Mouse (Mus musculus) stomach, embryonic 15.5 days (tissue): ENCODE data around the gene E130116L18Rik. TPM values are rescaled to one million over a fixed set of nuclear protein-coding genes. Genes with fewer than 3 reads are reported as not detected.
"Not testable (repeated sequence)": the region's sequence is repeated elsewhere in the genome, so short reads cannot be mapped to it uniquely, and the experiment has no call there.

Source experiments
- ATAC-seq: fragments of 200-750 bp; cut with Nextera tagmentation; 2 replicates; pipeline ENCODE4 v1.8.0; 2017; ENCODE audit warnings: low read depth, moderate number of reproducible peaks, moderate TSS enrichment; ENCODE audit not compliant: insufficient read depth, low FRiP score
- H3K27ac ChIP-seq: fragments of 300-500 bp; sonication (generic); 2 replicates; pipeline ENCODE4 v1.5.1; 2015; ENCODE audit warnings: mild to moderate bottlenecking, inconsistent platforms
- H3K27me3 ChIP-seq: fragments of 300-500 bp; sonication (generic); replicated peaks from 2 replicates; pipeline ENCODE4 v1.6.1; 2015; ENCODE audit warnings: inconsistent platforms
- H3K36me3 ChIP-seq: fragments of 300-500 bp; sonication (generic); 2 replicates; pipeline ENCODE4 v1.6.1; 2015; ENCODE audit warnings: inconsistent platforms
- H3K4me1 ChIP-seq: fragments of 300-500 bp; sonication (generic); 2 replicates; pipeline ENCODE4 v1.6.1; 2015; ENCODE audit warnings: inconsistent platforms
- H3K4me2 ChIP-seq: fragments of 300-500 bp; sonication (generic); 2 replicates; pipeline ENCODE4 v1.6.1; 2015; ENCODE audit warnings: mild to moderate bottlenecking, inconsistent platforms
- H3K4me3 ChIP-seq: fragments of 300-500 bp; sonication (generic); replicated peaks from 2 replicates; pipeline ENCODE4 v1.5.1; 2015; ENCODE audit warnings: inconsistent platforms
- H3K9ac ChIP-seq: fragments of 300-500 bp; sonication (generic); 2 replicates; pipeline ENCODE4 v1.6.1; 2015; ENCODE audit warnings: inconsistent platforms
- H3K9me3 ChIP-seq: fragments of 300-500 bp; sonication (generic); 2 replicates; pipeline ENCODE4 v1.6.1; 2016; ENCODE audit warnings: inconsistent platforms
- WGBS: fragments of 180-500 bp; shearing (Covaris S2); methylation state at CpG from one replicate; pipeline ENCODE4 v1.1.7; 2015; 5-methylcytosine and 5-hydroxymethylcytosine counted together
- polyA plus RNA-seq: library from polyadenylated mRNA; unstranded; fragments of >200 nt; fragmentation: Nextera tagmentation; extraction: Ambion mirVana; gene quantifications from 2 replicates; pipeline ENCODE4 v1.2.1, GENCODE M21; 2015

E130116L18Rik gene
- polyA plus RNA-seq, 1 experiment from 2014 or later, result not detected

GRCm38 (mm10) chr5:25243101-25243500 lies 20.1 kb upstream of the E130116L18Rik start:
- H3K9me3 ChIP-seq, result no peaks in the 10 kb centered on the region
- H3K27me3 ChIP-seq, result no peaks in the 10 kb centered on the region
- no peak overlapping the region for H3K4me3 ChIP-seq
- H3K4me2 ChIP-seq, result no peak overlapping the region
- H3K9ac ChIP-seq, result no peak overlapping the region
- H3K36me3 ChIP-seq, result no peaks in the 10 kb centered on the region
- 85% methylated on average over 6 of the region's 6 CpGs for WGBS
- ATAC-seq, result no peak
- no peaks in the 10 kb centered on the region for H3K4me1 ChIP-seq
- no peak overlapping the region for H3K27ac ChIP-seq

DNA sequence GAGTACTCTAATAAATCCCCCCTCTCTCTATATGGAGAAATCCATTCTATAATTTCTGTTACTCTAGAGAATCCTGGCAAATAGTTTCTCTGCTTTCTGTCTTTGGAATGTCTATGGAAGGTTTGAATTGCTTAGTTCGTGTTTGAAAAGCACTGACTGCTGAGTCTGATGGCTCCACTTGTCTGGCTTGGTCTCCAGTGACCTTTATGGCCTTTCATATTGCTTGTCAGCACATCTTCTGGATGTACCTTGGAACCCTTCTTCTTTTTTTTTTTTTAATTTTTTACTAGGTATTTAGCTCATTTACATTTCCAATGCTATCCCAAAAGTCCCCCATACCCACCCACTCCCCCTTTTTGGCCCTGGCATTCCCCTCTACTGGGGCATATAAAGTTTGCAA lies 1.4 kb upstream of the E130116L18Rik start:
- H3K4me3 ChIP-seq, ATAC-seq, H3K4me1 ChIP-seq, H3K27me3 ChIP-seq, H3K9me3 ChIP-seq, H3K36me3 ChIP-seq, H3K4me2 ChIP-seq, H3K9ac ChIP-seq, H3K27ac ChIP-seq: not testable (repeated sequence)
- WGBS, result 90% methylated on average over 1 of the region's 1 CpGs

DNA sequence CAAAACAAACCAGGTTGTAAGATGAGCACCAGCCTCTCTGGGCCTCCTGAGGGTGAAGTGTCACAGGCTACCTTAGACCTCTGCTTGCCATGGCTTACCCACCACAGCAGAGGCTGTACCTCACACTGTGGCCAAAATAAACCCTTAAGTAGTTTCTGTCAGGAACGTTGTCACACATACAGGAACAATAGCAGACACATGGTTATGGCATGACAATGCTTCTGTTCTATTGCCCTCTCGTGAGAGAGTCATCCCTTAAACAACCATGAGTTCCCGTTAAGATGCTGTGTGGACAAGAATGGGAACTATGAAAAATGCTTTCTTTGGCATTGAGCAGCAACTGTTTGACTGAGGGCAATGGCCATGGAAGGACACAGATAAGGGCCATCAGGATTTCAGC lies 1.3 kb downstream of the E130116L18Rik start, which contains the start of gene Galnt11:
TSS of gene Galnt11 (plus strand) at position 301 of the 400 bp plus-strand sequence.
- Histone ChIP-seq H3K9me3 (no peaks in the 10 kb centered on the region), H3K9ac (peak within 1 kb of the TSS; percentile 74), H3K4me3 (peak within 1 kb of the TSS; percentile 75), H3K4me2 (peak within 1 kb of the TSS; percentile 68), H3K4me1 (peaks cover 5% of the 10 kb centered on the region; the same call in 1 of the 2 replicates), H3K27ac (peak within 1 kb of the TSS; percentile 87), H3K36me3 (no peaks in the 10 kb centered on the region), H3K27me3 (no peaks in the 10 kb centered on the region)
- no peak for ATAC-seq
- WGBS, result 82% methylated on average over 3 of the region's 3 CpGs

DNA sequence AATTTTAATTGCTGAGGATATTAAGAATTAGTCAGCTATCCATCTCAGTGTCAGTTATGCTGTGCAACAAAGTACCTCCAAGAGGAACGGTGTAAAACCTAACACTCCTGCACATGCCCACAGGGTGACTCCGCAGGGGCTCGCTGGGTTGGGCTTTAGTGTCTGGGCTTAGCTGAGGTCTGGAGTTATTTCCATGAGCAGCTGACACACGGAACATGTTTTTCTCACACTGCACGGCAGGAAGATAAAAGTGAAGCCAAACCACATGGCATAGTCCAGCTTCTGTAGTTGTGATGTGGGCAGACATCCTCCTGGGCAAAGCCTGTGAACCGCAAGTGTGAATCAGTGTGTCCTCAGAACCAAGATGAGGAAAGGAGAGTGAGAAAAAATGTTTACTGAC lies 7.9 kb downstream of the E130116L18Rik start:
- no peak overlapping the region for H3K4me2 ChIP-seq
- H3K4me3 ChIP-seq, result no peak overlapping the region
- H3K9ac ChIP-seq, result no peak overlapping the region
- H3K27me3 ChIP-seq, result no peaks in the 10 kb centered on the region
- ATAC-seq, result no peak
- no peaks in the 10 kb centered on the region for H3K36me3 ChIP-seq
- no peaks in the 10 kb centered on the region for H3K9me3 ChIP-seq
- WGBS, result 77% methylated on average over 6 of the region's 6 CpGs
- no peak overlapping the region for H3K27ac ChIP-seq
- no peaks in the 10 kb centered on the region for H3K4me1 ChIP-seq

DNA sequence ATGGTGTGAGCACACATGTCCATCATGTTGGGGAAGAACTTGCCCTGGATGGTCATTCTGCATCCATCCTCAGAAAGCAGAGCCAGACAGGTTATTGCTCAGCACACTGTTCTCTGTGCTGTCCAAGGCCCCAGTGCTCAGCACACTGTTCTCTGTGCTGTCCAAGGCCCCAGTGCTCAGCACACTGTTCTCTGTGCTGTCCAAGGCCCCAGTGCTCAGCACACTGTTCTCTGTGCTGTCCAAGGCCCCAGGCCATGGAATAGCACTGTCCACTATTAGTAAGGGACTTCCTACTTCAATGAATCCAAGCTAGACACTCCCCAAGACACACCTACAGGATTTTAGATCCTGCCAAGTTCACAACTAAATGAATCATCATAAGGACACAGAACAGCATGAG lies 9.7 kb downstream of the E130116L18Rik start:
- not testable (repeated sequence) for H3K9ac ChIP-seq, H3K4me3 ChIP-seq, H3K36me3 ChIP-seq, H3K27ac ChIP-seq, H3K4me2 ChIP-seq, H3K9me3 ChIP-seq, H3K27me3 ChIP-seq, ATAC-seq, H3K4me1 ChIP-seq

- 64% methylated on average over 1 of the region's 1 CpGs for WGBS
- no peaks in the 10 kb centered on the region for H3K4me1 ChIP-seq
Observed at GRCm38 (mm10) chr5:25211872-25212271, 11.1 kb downstream of the E130116L18Rik start.

DNA sequence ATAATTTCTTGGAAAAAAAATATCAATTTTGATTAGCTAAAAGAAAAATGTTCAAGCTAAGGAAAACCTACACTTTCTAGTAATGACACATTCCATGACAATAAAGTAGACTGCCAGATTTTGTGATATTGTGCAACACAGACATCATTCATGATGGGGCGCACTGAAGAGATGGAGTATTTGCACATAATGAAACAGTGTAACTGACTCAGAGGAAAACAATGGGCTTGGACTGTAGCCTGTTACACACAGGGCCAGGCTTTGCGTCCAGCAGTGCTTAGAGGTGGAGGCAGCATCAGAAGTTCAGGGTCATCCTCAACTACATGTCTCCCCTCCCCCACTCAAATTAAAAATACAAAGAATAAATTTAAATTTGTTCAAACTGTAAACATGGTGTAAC lies 32.4 kb downstream of the E130116L18Rik start:
- H3K9ac ChIP-seq, result no peak overlapping the region
- WGBS, result 75% methylated on average over 2 of the region's 2 CpGs
- H3K27me3 ChIP-seq, result no peaks in the 10 kb centered on the region
- H3K27ac ChIP-seq, result no peak overlapping the region
- no peaks in the 10 kb centered on the region for H3K4me1 ChIP-seq
- no peak overlapping the region for H3K4me3 ChIP-seq
- no peaks in the 10 kb centered on the region for H3K9me3 ChIP-seq
- no peaks in the 10 kb centered on the region for H3K36me3 ChIP-seq
- ATAC-seq, result no peak
- no peak overlapping the region for H3K4me2 ChIP-seq

More at GRCm38 (mm10) chr5:25211872-25212271, 11.1 kb downstream of the E130116L18Rik start:
- no peak overlapping the region for H3K4me2 ChIP-seq
- H3K9ac ChIP-seq, result no peak overlapping the region
- no peak for ATAC-seq
- no peaks in the 10 kb centered on the region for H3K9me3 ChIP-seq
- no peaks in the 10 kb centered on the region for H3K27me3 ChIP-seq
- H3K27ac ChIP-seq, result no peak overlapping the region
- no peak overlapping the region for H3K4me3 ChIP-seq
- H3K36me3 ChIP-seq, result no peaks in the 10 kb centered on the region

GRCm38 (mm10) chr5:25188802-25189201 lies 34.2 kb downstream of the E130116L18Rik start:
- H3K9me3 ChIP-seq, result no peaks in the 10 kb centered on the region
- no peaks in the 10 kb centered on the region for H3K36me3 ChIP-seq
- 41% methylated on average over 1 of the region's 1 CpGs for WGBS
- H3K9ac ChIP-seq, result no peak overlapping the region
- H3K4me2 ChIP-seq, result no peak overlapping the region
- H3K4me1 ChIP-seq, result no peaks in the 10 kb centered on the region
- no peak for ATAC-seq
- H3K27ac ChIP-seq, result no peak overlapping the region
- no peak overlapping the region for H3K4me3 ChIP-seq
- H3K27me3 ChIP-seq, result no peaks in the 10 kb centered on the region

- H3K4me3 ChIP-seq, result no peak overlapping the region
- no peaks in the 10 kb centered on the region for H3K9me3 ChIP-seq
- no peak overlapping the region for H3K9ac ChIP-seq
- no peaks in the 10 kb centered on the region for H3K27me3 ChIP-seq
- ATAC-seq, result no peak
- H3K4me1 ChIP-seq, result no peaks in the 10 kb centered on the region
- H3K4me2 ChIP-seq, result no peak overlapping the region
- H3K27ac ChIP-seq, result no peak overlapping the region
- H3K36me3 ChIP-seq, result no peaks in the 10 kb centered on the region
Observed at GRCm38 (mm10) chr5:25187727-25188126, 35.2 kb downstream of the E130116L18Rik start.

GRCm38 (mm10) chr5:25184594-25184993 lies 38.4 kb downstream of the E130116L18Rik start:
- H3K9ac ChIP-seq, result no peak overlapping the region
- H3K4me3 ChIP-seq, result no peak overlapping the region
- no peaks in the 10 kb centered on the region for H3K36me3 ChIP-seq
- no peak for ATAC-seq
- 47% methylated on average over 2 of the region's 2 CpGs for WGBS
- H3K27me3 ChIP-seq, result no peaks in the 10 kb centered on the region
- no peak overlapping the region for H3K27ac ChIP-seq
- H3K9me3 ChIP-seq, result no peaks in the 10 kb centered on the region
- H3K4me1 ChIP-seq, result no peaks in the 10 kb centered on the region
- H3K4me2 ChIP-seq, result no peak overlapping the region

- no peak for ATAC-seq
- WGBS, result 81% methylated on average over 4 of the region's 4 CpGs
Observed at GRCm38 (mm10) chr5:25183595-25183994, 39.4 kb downstream of the E130116L18Rik start.

GRCm38 (mm10) chr5:25181004-25181531 lies 41.9 kb downstream of the E130116L18Rik start, which contains the start of gene Galntl5:
TSS of gene Galntl5 (plus strand) at chr5:25181460.
- ATAC-seq, result no peak
- H3K27ac ChIP-seq, result no peak within 1 kb of the TSS
- no peak within 1 kb of the TSS for H3K4me2 ChIP-seq
- WGBS, result 61% methylated on average over 1 of the region's 1 CpGs
- no peaks in the 10 kb centered on the region for H3K9me3 ChIP-seq
- H3K27me3 ChIP-seq, result no peaks in the 10 kb centered on the region
- H3K36me3 ChIP-seq, result no peaks in the 10 kb centered on the region
- H3K4me1 ChIP-seq, result no peaks in the 10 kb centered on the region
- H3K4me3 ChIP-seq, result no peak within 1 kb of the TSS
- no peak within 1 kb of the TSS for H3K9ac ChIP-seq

More at GRCm38 (mm10) chr5:25183595-25183994, 39.4 kb downstream of the E130116L18Rik start:
- no peaks in the 10 kb centered on the region for H3K4me1 ChIP-seq
- H3K4me2 ChIP-seq, result no peak overlapping the region
- H3K9ac ChIP-seq, result no peak overlapping the region
- H3K9me3 ChIP-seq, result no peaks in the 10 kb centered on the region
- H3K4me3 ChIP-seq, result no peak overlapping the region
- H3K27me3 ChIP-seq, result no peaks in the 10 kb centered on the region
- H3K27ac ChIP-seq, result no peak overlapping the region
- H3K36me3 ChIP-seq, result no peaks in the 10 kb centered on the region

GRCm38 (mm10) chr5:25179936-25180488 lies 42.9 kb downstream of the E130116L18Rik start:
- no peaks in the 10 kb centered on the region for H3K4me1 ChIP-seq
- 83% methylated on average over 3 of the region's 3 CpGs for WGBS
- no peak for ATAC-seq
- no peaks in the 10 kb centered on the region for H3K27me3 ChIP-seq
- H3K9ac ChIP-seq, result no peak overlapping the region
- no peaks in the 10 kb centered on the region for H3K36me3 ChIP-seq
- H3K9me3 ChIP-seq, result no peaks in the 10 kb centered on the region
- no peak overlapping the region for H3K27ac ChIP-seq
- H3K4me3 ChIP-seq, result no peak overlapping the region
- H3K4me2 ChIP-seq, result no peak overlapping the region
